Mouse (Mus musculus) embryonic facial prominence, embryonic 11.5 days (tissue): ENCODE measurements at regions not wholly inside any gene's neighbourhood (a gene's known extent, or its start where the extent isn't known, plus 50 kb on each side); places are given as distances from the start of the nearest gene placed in this dataset.

ENCODE experiments used
- ATAC-seq: fragments of 200-750 bp; cut with Nextera tagmentation; replicated peaks from 2 replicates; pipeline ENCODE4 v1.8.0; 2017; ENCODE audit warnings: low read depth; ENCODE audit not compliant: insufficient number of reproducible peaks, low FRiP score, low TSS enrichment
- DNase-seq: peaks from one replicate; pipeline ENCODE4 v3.0.0-alpha.2; 2015; ENCODE audit warnings: low spot score
- H3K27ac ChIP-seq: fragments of 300-500 bp; sonication (generic); replicated peaks from 2 replicates; pipeline ENCODE4 v1.5.1; 2014; ENCODE audit warnings: mild to moderate bottlenecking, low read depth, low read length, control low read depth
- H3K27me3 ChIP-seq: fragments of 300-500 bp; sonication (generic); 2 replicates; pipeline ENCODE4 v1.6.1; 2014; ENCODE audit warnings: mild to moderate bottlenecking, low read length, moderate library complexity, mixed read lengths; ENCODE audit not compliant: control insufficient read depth, insufficient read depth
- H3K36me3 ChIP-seq: fragments of 300-500 bp; sonication (generic); replicated peaks from 2 replicates; pipeline ENCODE4 v1.6.1; 2014; ENCODE audit warnings: low read depth, mild to moderate bottlenecking, low read length, moderate library complexity, mixed read lengths; ENCODE audit not compliant: control insufficient read depth, insufficient read depth
- H3K4me1 ChIP-seq: fragments of 300-500 bp; sonication (generic); 2 replicates; pipeline ENCODE4 v1.6.1; 2014; ENCODE audit warnings: low read length, mixed read lengths; ENCODE audit not compliant: control insufficient read depth, insufficient read depth
- H3K4me2 ChIP-seq: fragments of 300-500 bp; sonication (generic); 2 replicates; pipeline ENCODE4 v1.6.1; 2014; ENCODE audit warnings: low read depth, mild to moderate bottlenecking, control low read depth, low read length, moderate library complexity
- H3K4me3 ChIP-seq: fragments of 300-500 bp; sonication (generic); 2 replicates; pipeline ENCODE4 v1.5.1; 2014; ENCODE audit warnings: low read depth, low read length, control low read depth
- H3K9ac ChIP-seq: fragments of 300-500 bp; sonication (generic); replicated peaks from 2 replicates; pipeline ENCODE4 v1.6.1; 2014; ENCODE audit warnings: mild to moderate bottlenecking, control low read depth, low read length
- H3K9me3 ChIP-seq: fragments of 300-500 bp; sonication (generic); replicated peaks from 2 replicates; pipeline ENCODE4 v1.6.1; 2016; ENCODE audit warnings: mild to moderate bottlenecking, low read length, inconsistent platforms, mixed read lengths; ENCODE audit not compliant: control insufficient read depth
- WGBS: fragments of 180-500 bp; shearing (Covaris S2); extraction: QIAGEN DNeasy Blood & Tissue Kit; methylation state at CpG from one replicate; pipeline ENCODE4 v1.1.7; 2014; 5-methylcytosine and 5-hydroxymethylcytosine counted together

GRCm38 (mm10) chr4:73488297-73489049, 83.6 kb upstream of the Gm11487 start:
- no peaks in the 10 kb centered on the region for H3K27me3 ChIP-seq
- H3K4me3 ChIP-seq = no peak overlapping the region
- no peak overlapping the region for H3K4me2 ChIP-seq
- 71% methylated on average over 4 of the region's 4 CpGs for WGBS
- DNase-seq = peak; percentile 1
- ATAC-seq = no peak; the same call in 1 of the 2 replicates
- H3K36me3 ChIP-seq = no peaks in the 10 kb centered on the region
- H3K9me3 ChIP-seq = no peaks in the 10 kb centered on the region
- no peaks in the 10 kb centered on the region for H3K4me1 ChIP-seq
- no peak overlapping the region for H3K9ac ChIP-seq
- no peak overlapping the region for H3K27ac ChIP-seq

GRCm38 (mm10) chr4:73467982-73468565, 63.2 kb upstream of the Gm11487 start:
- H3K9me3 ChIP-seq = no peaks in the 10 kb centered on the region
- H3K4me2 ChIP-seq = no peak overlapping the region
- H3K9ac ChIP-seq = no peak overlapping the region
- 82% methylated on average over 1 of the region's 1 CpGs for WGBS
- ATAC-seq (no peak), DNase-seq (no peak)
- no peaks in the 10 kb centered on the region for H3K27me3 ChIP-seq
- H3K36me3 ChIP-seq = no peaks in the 10 kb centered on the region
- H3K4me3 ChIP-seq = no peak overlapping the region
- H3K4me1 ChIP-seq = no peaks in the 10 kb centered on the region
- H3K27ac ChIP-seq = no peak overlapping the region
